Mouse (Mus musculus) ES-E14 (cell line): Measurements from ENCODE around the gene Gucy1b2. TPM values are rescaled to one million over a fixed set of nuclear protein-coding genes. Genes with fewer than 3 reads are reported as not detected.

Experiments used
- DNase-seq: peaks from one replicate; pipeline ENCODE4 v3.0.0-alpha.2; 2013; ENCODE audit warnings: low read depth, low spot score
- H3K27ac ChIP-seq: 2 replicates; pipeline ENCODE4 v1.5.1; 2012; ENCODE audit warnings: low read depth, mild to moderate bottlenecking, low read length, moderate library complexity, mixed read lengths; ENCODE audit not compliant: poor library complexity, insufficient read depth, severe bottlenecking
- H3K36me3 ChIP-seq: 2 replicates; pipeline ENCODE4 v1.6.1; 2012; ENCODE audit warnings: mild to moderate bottlenecking, low read length, moderate library complexity, mixed read lengths; ENCODE audit not compliant: control insufficient read depth, poor library complexity, insufficient read depth, severe bottlenecking
- H3K4me1 ChIP-seq, 2 experiments: fragments of 150-350 bp in 1 of 2; sonication (generic) in 1 of 2; 2 replicates each; pipeline ENCODE4 v1.6.1; 2012; ENCODE audit warnings: low read length in 2 of 2, mild to moderate bottlenecking in 1 of 2, mixed read lengths in 1 of 2; ENCODE audit not compliant: control insufficient read depth in 2 of 2, insufficient read depth in 2 of 2, poor library complexity in 1 of 2
- H3K4me3 ChIP-seq, 2 experiments: fragments of 150-350 bp in 1 of 2; sonication (generic) in 1 of 2; 2 replicates each; pipeline ENCODE4 v1.5.1; 2012; ENCODE audit warnings: low read length in 2 of 2, low read depth in 1 of 2, mild to moderate bottlenecking in 1 of 2, mixed read lengths in 1 of 2; ENCODE audit not compliant: insufficient read depth in 1 of 2, poor library complexity in 1 of 2, severe bottlenecking in 1 of 2
- H3K9ac ChIP-seq: 2 replicates; pipeline ENCODE4 v1.6.1; 2012; ENCODE audit warnings: low read depth, mild to moderate bottlenecking, low read length, mixed read lengths; ENCODE audit not compliant: poor library complexity, insufficient read depth, severe bottlenecking
- H3K9me3 ChIP-seq: fragments of 150-350 bp; sonication (generic); 2 replicates; pipeline ENCODE4 v1.6.1; 2012; ENCODE audit warnings: low read depth, mild to moderate bottlenecking, low read length; ENCODE audit not compliant: control insufficient read depth, insufficient read depth
- CHD2 ChIP-seq: IDR thresholded peaks from 2 replicates; pipeline ENCODE4 v1.6.1; 2014; ENCODE audit warnings: mild to moderate bottlenecking, low read depth, low read length, inconsistent platforms
- HCFC1 ChIP-seq: IDR thresholded peaks from 2 replicates; pipeline ENCODE4 v1.6.1; 2012; ENCODE audit warnings: low read length, inconsistent platforms, borderline replicate concordance; ENCODE audit not compliant: insufficient read depth
- MAFK ChIP-seq: IDR thresholded peaks from 2 replicates; pipeline ENCODE4 v1.6.1; 2014; ENCODE audit warnings: mild to moderate bottlenecking, low read depth, low read length, inconsistent platforms; ENCODE audit not compliant: insufficient read depth
- ZC3H11A ChIP-seq: IDR thresholded peaks from 2 replicates; pipeline ENCODE4 v1.6.1; 2012; ENCODE audit warnings: low read depth, mild to moderate bottlenecking, inconsistent platforms, low read length, borderline replicate concordance
- ZNF384 ChIP-seq: IDR thresholded peaks from 2 replicates; pipeline ENCODE4 v1.6.1; 2012; ENCODE audit warnings: low read depth, low read length, inconsistent platforms
- in situ Hi-C, 2 experiments: fragments of 600-800 bp; cut with MboI; formaldehyde crosslinking; loops; one replicate each; pipeline ENCODE4 v1.15.1; 2025; ENCODE audit warnings: low sequenced_read_pairs in 2 of 2, inconsistent platforms in 1 of 2; ENCODE audit not compliant: unreplicated experiment in 2 of 2
- total RNA-seq: library from RNA; depleted of rRNA; stranded (reverse); fragments of 300-350 nt; gene quantifications from 2 replicates; pipeline ENCODE4 v1.2.3, GENCODE M21; 2012

Gucy1b2 gene
- total RNA-seq, 1 experiment = not detected

DNA sequence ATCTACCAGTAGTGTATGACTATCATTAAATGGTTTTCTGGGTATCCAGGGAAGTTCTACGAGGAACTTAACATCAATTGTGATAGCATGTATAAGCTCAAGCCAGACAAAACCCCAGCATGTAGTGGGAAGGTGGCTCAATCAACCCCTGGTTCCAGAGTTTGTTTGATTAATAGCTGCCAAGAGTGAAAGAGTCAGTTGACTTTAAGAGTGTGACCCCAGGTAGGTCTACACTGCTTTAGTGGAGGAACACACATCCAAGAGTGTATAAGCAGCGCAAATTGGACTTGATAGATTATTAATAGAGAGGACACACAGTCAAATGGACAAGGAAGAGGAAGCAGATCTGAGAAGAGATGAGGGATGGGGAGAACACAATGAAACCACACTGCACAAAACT, 18.3 kb downstream of the Gucy1b2 start:
- Histone ChIP-seq H3K27ac (no peak overlapping the region), H3K9ac (no peak overlapping the region), H3K9me3 (no peaks in the 10 kb centered on the region), H3K4me3 (no peak overlapping the region), H3K4me1 (no peaks in the 10 kb centered on the region), H3K36me3 (no peaks in the 10 kb centered on the region)
- no peak for DNase-seq
- in situ Hi-C loops = no loop called here
- no peak for TF ChIP-seq CHD2
- TF ChIP-seq ZNF384 = no peak

DNA sequence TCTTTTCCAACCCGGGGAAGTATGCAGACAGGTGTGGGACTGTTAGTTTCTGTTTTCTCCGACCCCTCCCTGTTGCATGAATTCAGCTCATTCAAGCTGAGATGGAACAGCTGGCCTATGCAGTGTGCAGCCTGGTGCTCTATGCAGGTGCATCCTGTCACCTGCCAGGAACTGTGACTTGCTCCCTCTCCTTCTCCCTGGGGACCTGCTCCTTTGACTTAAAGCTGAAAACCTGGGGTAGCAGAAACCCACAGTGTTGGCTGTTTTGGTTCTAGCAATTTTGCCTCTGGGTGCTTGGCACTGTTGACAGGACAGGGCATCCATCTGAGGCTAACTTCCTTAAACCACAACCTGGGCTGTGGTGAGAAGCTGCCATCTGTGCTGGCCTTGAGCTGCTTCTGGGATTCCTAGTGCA, 30.8 kb downstream of the Gucy1b2 start:
- no peak overlapping the region for H3K9ac ChIP-seq
- no peaks in the 10 kb centered on the region for H3K36me3 ChIP-seq
- no peak overlapping the region for H3K4me3 ChIP-seq
- H3K27ac ChIP-seq = no peak overlapping the region
- DNase-seq = no peak
- H3K4me1 ChIP-seq = no peaks in the 10 kb centered on the region
- in situ Hi-C loops = no loop called here
- no peaks in the 10 kb centered on the region for H3K9me3 ChIP-seq
- TF ChIP-seq CHD2 = no peak
- no peak for TF ChIP-seq HCFC1
- TF ChIP-seq ZNF384 = no peak
- TF ChIP-seq MAFK = no peak
- TF ChIP-seq ZC3H11A = no peak

DNA sequence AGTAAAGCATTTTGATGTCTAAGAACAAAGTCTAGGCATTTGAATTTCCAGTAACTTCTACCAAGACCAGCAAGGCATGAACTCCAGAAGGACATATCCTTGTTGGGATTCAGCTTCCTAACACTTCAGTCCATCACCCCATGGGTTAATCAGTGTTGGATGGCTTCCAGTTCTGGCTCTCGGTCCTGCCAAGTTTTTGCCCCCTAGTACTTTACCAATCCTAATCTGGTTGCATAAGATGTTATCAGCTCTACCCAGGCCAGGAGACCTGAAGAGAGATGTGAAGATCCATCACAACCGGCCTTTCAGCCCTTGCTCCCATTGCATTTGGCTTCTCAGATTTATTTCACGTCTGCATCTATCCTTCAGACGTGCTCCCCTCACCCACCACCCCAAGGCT, 33.8 kb downstream of the Gucy1b2 start:
- no peak for TF ChIP-seq ZC3H11A
- TF ChIP-seq CHD2 = no peak
- no peak for TF ChIP-seq HCFC1
- TF ChIP-seq MAFK = no peak
- Histone ChIP-seq H3K27ac (no peak overlapping the region), H3K36me3 (no peaks in the 10 kb centered on the region), H3K4me3 (no peak overlapping the region), H3K4me1 (no peaks in the 10 kb centered on the region), H3K9me3 (no peaks in the 10 kb centered on the region), H3K9ac (no peak overlapping the region)
- in situ Hi-C loops = no loop called here
- no peak for DNase-seq

DNA sequence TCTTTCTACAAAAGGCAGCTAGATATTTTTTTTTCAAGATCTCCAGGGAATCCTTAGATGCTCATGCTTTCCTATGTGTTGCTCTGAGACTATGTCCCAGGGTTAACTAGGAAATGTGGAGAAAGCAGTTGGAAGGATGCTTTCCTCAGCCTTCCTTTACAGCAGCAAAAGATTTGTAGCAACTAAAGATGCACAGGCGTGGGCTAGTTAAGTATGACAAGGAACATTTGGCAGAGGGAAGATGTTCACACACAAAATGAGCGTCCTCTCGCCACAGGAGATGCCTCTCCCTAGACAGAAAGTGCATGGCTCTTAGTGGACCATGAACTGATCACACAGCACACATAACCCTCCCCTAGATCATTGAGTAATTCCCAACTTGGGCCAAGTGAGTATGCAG, 38.6 kb downstream of the Gucy1b2 start:
- no peaks in the 10 kb centered on the region for H3K9me3 ChIP-seq
- in situ Hi-C loops = no loop called here
- H3K9ac ChIP-seq = no peak overlapping the region
- TF ChIP-seq ZNF384 (no peak), ZC3H11A (no peak), CHD2 (no peak), HCFC1 (no peak), MAFK (no peak)
- H3K36me3 ChIP-seq = no peaks in the 10 kb centered on the region
- no peak for DNase-seq
- H3K4me1 ChIP-seq = no peaks in the 10 kb centered on the region
- H3K4me3 ChIP-seq = no peak overlapping the region
- no peak overlapping the region for H3K27ac ChIP-seq

DNA sequence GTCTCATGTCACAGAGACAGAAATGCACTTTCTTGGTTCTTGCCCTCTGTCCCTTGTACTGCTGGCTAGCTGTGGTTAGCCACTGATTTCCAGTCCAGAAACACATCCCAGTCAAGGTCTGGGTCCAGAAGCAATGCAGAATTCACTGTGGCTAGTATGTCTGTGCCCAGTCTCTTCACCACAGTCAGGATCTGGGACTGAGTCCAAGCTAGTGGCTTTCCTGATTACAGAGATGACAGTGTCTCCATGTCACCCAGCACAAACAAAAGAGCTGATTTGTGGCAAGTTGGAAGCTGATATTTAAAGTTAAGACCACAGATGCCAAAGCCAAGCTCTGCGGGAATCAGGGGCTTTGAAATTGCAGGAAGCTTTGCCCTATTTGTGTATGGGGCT, 39.4 kb downstream of the Gucy1b2 start:
- TF ChIP-seq CHD2 (no peak), ZC3H11A (no peak), HCFC1 (no peak), MAFK (no peak), ZNF384 (no peak)

More for the DNA sequence above, 39.4 kb downstream of the Gucy1b2 start:
- Histone ChIP-seq H3K27ac (no peak overlapping the region), H3K4me1 (no peaks in the 10 kb centered on the region), H3K9me3 (no peaks in the 10 kb centered on the region), H3K9ac (no peak overlapping the region), H3K36me3 (no peaks in the 10 kb centered on the region), H3K4me3 (no peak overlapping the region)
- in situ Hi-C loops = no loop called here
- no peak for DNase-seq
